Mouse (Mus musculus): ENCODE results near the gene Pla2g3. TPM values are rescaled to one million over a fixed set of nuclear protein-coding genes. Genes with fewer than 3 reads are reported as not detected.

The Pla2g3 gene
- polyA plus RNA-seq (2016; fragmentation: Nextera tagmentation; extraction: Ambion mirVana) = 0.59 and 0.64 TPM in 2 replicates

DNA sequence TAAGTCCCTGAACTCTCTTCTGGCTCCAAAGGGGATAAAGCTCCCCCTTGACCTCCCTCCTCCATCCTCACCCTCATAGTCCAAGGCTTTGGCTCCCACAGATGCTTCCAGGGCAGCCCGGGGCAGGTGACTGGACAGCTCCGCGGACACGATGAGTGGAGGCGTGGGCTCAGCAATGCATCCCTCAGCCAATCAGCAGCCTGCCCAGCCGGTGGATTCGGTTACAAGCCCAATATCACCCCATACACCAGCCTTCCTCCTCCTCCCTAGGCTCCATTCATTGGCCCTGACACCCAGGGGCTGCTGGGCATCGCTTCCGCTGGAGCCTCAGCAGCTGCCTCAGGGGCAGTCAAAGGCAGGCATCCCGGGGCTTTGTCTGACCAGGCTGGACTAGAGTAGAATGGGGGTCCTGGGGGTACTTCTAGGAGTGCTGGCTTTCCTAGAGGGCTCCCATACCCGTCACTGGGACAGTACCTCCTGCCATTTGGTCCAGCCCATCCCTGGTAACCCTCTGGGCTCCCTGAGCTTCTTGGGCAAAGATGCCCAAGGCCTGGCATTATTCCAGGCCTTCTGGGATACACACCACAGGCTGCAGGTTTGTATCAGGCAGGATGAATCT lies at the start of gene Pla2g3:
Gene Pla2g3 (plus strand): TSS at position 333 of the 619 bp plus-strand sequence.
- H3K9me3 ChIP-seq = no peaks in the 10 kb centered on the region
- H3K27ac ChIP-seq = no peak within 1 kb of the TSS
- no peak for ATAC-seq (ENCODE audit: low FRiP score)
- H3K4me2 ChIP-seq = no peak within 1 kb of the TSS
- H3K4me3 ChIP-seq (replicated peaks) = no peak within 1 kb of the TSS
- peaks cover 4% of the 10 kb centered on the region; the same call in 1 of the 2 replicates for H3K4me1 ChIP-seq
- 30% methylated on average over 11 of the region's 11 CpGs for WGBS
- H3K36me3 ChIP-seq (replicated peaks) = no peaks in the 10 kb centered on the region
- no peak within 1 kb of the TSS for H3K9ac ChIP-seq
- H3K27me3 ChIP-seq = no peaks in the 10 kb centered on the region

DNA sequence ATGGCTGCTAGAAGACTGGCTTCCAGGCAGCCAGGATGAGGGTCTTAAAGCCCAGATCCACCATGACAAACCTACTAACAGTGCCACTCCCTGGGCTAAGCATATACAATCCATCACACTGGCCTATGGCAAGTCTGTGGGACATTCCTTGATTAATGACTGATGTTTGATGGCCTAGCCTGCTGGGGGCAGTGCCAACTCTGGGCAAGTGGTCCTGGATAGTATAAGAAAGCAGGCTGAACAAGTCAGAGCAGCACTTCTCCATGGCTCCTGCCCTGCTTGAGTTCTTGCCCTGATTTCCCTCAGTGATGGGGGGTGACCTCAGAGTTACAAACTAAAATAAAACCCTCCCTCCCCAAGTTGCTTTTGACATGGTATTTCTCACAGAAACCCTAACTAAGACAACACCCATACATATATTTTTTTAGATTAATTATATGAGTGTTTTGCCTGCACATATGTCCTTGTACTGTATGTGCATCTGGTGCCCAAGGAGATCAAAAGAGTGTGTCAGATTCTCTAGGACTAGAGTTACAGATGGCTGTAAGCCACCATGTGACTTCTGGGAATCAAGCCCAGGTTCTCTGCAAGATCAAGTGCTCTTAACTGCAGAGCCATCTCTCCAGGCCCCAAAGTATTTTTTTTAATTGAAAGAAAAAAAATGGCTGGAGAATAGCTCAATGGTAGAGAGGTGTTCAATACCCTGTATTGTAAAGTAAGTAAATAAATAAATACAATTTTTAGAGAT lies 46.2 kb upstream of the Pla2g3 start:
- ATAC-seq (ENCODE audit: low FRiP score) = no peak
- Histone ChIP-seq H3K9me3 (no peaks in the 10 kb centered on the region), H3K4me1 (no peaks in the 10 kb centered on the region), H3K4me3 (replicated peaks) (no peak overlapping the region), H3K4me2 (no peak overlapping the region), H3K27ac (0 out of 2 replicates have a peak overlapping the region, but pooled peaks have one; percentile 25), H3K36me3 (replicated peaks) (no peaks in the 10 kb centered on the region), H3K9ac (no peak overlapping the region), H3K27me3 (no peaks in the 10 kb centered on the region)

DNA sequence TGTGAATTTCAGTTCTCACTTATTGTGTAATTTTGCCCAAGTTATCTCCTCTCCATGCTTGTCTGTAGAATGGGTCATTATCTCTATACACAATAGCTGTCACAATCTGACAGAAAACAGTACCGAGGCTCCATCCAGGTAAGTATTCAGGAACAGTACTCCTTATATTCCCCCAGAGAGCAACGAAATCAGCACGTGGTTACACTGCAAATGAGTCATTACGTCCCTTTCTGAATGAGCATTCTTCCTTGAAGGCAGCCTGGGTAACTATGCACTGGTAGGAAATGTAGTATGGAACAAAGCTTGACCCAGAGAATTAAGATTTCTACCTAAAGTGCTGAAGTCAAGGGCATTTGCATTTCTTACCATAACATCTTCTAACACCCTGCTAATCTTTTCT lies 45.4 kb upstream of the Pla2g3 start:
- 80% methylated on average over 4 of the region's 4 CpGs for WGBS
- Histone ChIP-seq H3K27me3 (no peaks in the 10 kb centered on the region), H3K4me1 (no peaks in the 10 kb centered on the region), H3K4me2 (no peak overlapping the region), H3K36me3 (replicated peaks) (no peaks in the 10 kb centered on the region), H3K27ac (no peak overlapping the region), H3K4me3 (replicated peaks) (no peak overlapping the region), H3K9me3 (no peaks in the 10 kb centered on the region), H3K9ac (no peak overlapping the region)
- ATAC-seq (ENCODE audit: low FRiP score) = no peak

DNA sequence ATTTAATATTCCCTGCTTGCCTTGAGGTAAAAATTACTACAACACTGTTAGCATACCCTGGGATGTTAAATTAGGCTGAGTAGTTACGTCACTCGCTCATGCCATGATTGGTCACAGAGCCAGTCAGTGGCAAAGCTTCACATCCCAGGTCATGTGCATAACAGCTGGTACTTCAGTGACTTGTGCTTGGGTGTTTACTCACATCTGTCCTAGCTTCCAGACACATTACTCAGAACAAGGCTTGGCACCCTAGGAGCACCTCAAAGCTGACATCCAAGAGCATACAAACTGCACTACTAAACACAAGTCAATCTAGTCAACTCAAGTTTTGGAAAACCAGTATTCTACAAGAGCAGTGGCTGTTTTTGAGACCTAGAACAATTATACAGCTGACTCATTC lies 45.0 kb upstream of the Pla2g3 start:
- WGBS = 94% methylated on average over 2 of the region's 2 CpGs
- Histone ChIP-seq H3K9ac (no peak overlapping the region), H3K4me1 (no peaks in the 10 kb centered on the region), H3K27me3 (no peaks in the 10 kb centered on the region), H3K27ac (no peak overlapping the region), H3K9me3 (no peaks in the 10 kb centered on the region), H3K4me2 (no peak overlapping the region), H3K4me3 (replicated peaks) (no peak overlapping the region), H3K36me3 (replicated peaks) (no peaks in the 10 kb centered on the region)
- no peak for ATAC-seq (ENCODE audit: low FRiP score)

DNA sequence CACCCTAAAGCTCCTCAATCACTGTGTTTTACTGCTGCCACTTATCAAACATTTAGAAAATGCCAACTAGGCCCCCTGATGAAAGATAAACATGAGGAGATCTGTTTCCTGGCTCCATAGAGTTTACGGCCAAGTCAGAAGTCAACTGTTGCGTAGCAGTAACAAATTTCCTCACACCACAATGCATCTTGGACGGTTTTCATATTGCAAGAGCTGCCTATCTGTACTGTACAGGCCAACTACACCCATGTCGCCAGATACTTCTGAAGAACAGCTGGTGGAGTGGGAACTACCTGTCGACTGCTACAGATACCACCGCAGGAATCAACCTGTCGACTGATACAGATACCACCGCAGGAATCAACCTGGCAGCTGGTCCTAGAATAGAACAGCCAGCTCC lies 43.2 kb upstream of the Pla2g3 start:
- H3K4me3 ChIP-seq (replicated peaks) = no peak overlapping the region
- no peak for ATAC-seq (ENCODE audit: low FRiP score)
- no peaks in the 10 kb centered on the region for H3K4me1 ChIP-seq
- no peak overlapping the region for H3K9ac ChIP-seq
- H3K9me3 ChIP-seq = no peaks in the 10 kb centered on the region
- no peaks in the 10 kb centered on the region for H3K36me3 ChIP-seq (replicated peaks)
- H3K27ac ChIP-seq = no peak overlapping the region
- WGBS = 92% methylated on average over 8 of the region's 8 CpGs
- no peaks in the 10 kb centered on the region for H3K27me3 ChIP-seq
- no peak overlapping the region for H3K4me2 ChIP-seq

DNA sequence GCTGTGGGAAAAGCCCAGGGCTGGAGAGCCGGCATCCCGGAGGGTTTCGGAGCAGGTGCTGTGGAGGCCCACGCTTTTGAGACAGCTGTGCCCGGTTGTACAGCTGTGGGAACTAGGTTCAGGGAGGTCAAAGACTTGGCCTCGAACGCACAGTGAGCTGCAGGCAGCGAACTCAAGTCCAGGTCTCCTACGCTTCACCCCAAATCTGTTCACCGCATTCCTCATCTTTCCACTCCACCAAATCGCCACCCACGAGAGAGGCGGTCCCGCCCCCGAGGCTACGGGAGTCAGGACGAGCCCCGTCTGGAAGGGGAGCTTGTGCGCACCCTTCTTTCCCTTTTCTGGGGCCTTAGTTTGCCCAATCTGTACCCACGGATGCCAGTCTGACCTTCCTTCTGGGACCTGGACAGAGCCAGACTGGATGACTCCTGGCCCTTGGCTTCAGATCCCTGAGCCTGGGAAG lies 36.4 kb upstream of the Pla2g3 start:
- Histone ChIP-seq H3K9me3 (no peaks in the 10 kb centered on the region), H3K36me3 (replicated peaks) (0 out of 2 replicates have a peak, but pooled peaks cover 5% of the 10 kb centered on the region), H3K4me2 (peak overlapping the region; percentile 81), H3K27me3 (no peaks in the 10 kb centered on the region), H3K4me1 (peaks cover 19% of the 10 kb centered on the region), H3K4me3 (replicated peaks) (peak overlapping the region; percentile 79), H3K27ac (peak overlapping the region; percentile 86), H3K9ac (peak overlapping the region; percentile 78)
- no peak for ATAC-seq (ENCODE audit: low FRiP score)
- WGBS = 1% methylated on average over 20 of the region's 20 CpGs

DNA sequence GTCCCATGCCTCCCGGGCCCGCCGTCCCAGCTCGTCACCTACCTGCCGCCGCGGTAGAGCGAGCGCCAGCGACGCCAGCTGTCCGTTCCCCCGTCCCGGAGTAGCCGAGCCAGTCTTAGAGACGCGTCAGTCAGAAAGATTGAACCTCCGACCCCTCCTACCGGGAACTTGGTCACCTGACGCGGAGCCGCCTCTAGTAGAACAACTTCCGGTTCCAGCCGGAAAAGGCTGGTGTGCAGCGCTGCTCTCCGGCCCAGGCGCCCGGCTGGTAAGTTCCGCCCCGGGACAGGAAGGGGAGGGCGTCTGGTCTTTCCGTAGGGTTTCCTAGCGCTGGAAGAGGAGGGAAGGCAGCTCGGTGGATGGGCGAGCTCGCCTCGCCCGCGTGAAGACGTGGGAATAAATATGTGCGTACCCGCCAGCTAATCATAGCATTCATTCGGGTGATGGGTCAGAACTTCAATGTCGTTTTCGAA lies 35.9 kb upstream of the Pla2g3 start, which contains the start of gene Rnf185:
Gene Rnf185 (minus strand): TSS at position 197 of the 473 bp plus-strand sequence.
- no peaks in the 10 kb centered on the region for H3K27me3 ChIP-seq
- peak within 1 kb of the TSS; percentile 79 for H3K4me3 ChIP-seq (replicated peaks)
- no peaks in the 10 kb centered on the region for H3K9me3 ChIP-seq
- WGBS = under 1% methylated on average over 45 of the region's 45 CpGs
- ATAC-seq (ENCODE audit: low FRiP score) = peak; percentile 98
- H3K4me1 ChIP-seq = peaks cover 19% of the 10 kb centered on the region
- peak within 1 kb of the TSS; percentile 81 for H3K4me2 ChIP-seq
- H3K27ac ChIP-seq = peak within 1 kb of the TSS; percentile 86
- H3K9ac ChIP-seq = peak within 1 kb of the TSS; percentile 78
- H3K36me3 ChIP-seq (replicated peaks) = 0 out of 2 replicates have a peak, but pooled peaks cover 5% of the 10 kb centered on the region

DNA sequence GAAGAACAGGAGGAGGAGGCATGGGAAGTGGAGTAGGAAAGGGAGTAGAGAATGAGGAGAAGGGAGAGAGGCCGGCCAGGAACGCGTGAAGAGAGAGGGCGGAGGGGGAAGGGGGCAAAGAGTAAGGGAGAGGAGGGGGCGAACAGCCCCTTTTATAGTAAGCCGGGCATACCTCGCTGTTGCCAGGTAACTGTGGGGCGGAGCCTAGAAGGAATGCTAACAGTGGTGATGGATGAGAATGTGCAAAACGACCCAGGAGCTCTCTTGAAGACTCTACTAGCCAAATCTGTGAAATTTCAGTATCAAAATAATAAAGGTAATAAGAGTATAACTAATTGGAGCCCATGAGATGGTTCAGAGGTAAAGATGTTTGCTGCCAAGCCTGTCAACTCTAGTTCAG lies 35.3 kb upstream of the Pla2g3 start:
- H3K9me3 ChIP-seq = no peaks in the 10 kb centered on the region
- peak overlapping the region; percentile 86 for H3K27ac ChIP-seq
- H3K4me1 ChIP-seq = peaks cover 19% of the 10 kb centered on the region
- peak overlapping the region; percentile 79 for H3K4me3 ChIP-seq (replicated peaks)
- no peaks in the 10 kb centered on the region for H3K27me3 ChIP-seq
- peak; percentile 35; the same call in 1 of the 2 replicates for ATAC-seq (ENCODE audit: low FRiP score)
- H3K9ac ChIP-seq = peak overlapping the region; percentile 78
- peak overlapping the region; percentile 81 for H3K4me2 ChIP-seq
- under 1% methylated on average over 9 of the region's 9 CpGs for WGBS
- 0 out of 2 replicates have a peak, but pooled peaks cover 5% of the 10 kb centered on the region for H3K36me3 ChIP-seq (replicated peaks)

DNA sequence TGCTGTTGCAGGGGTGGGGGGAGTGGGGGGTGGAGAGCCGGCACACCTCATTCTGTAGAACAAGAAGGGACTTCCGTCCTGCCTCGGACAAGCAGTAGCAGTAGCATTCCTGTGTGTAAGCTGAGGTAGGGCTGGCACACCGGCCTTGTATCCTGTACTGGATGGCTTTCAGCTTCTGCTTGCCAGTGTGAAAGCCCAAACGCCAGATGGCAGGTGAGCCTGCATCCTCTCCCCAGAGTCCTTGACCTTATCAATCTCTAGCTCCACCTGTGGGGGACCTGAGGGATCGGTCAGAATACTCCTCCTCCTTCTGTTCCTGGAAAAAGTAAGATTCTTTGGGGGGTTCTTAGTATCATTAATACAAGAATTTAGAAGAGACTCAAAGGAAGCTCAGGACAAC lies 34.6 kb upstream of the Pla2g3 start:
- Histone ChIP-seq H3K9me3 (no peaks in the 10 kb centered on the region), H3K27ac (no peak overlapping the region), H3K4me1 (peaks cover 19% of the 10 kb centered on the region), H3K9ac (no peak overlapping the region), H3K27me3 (no peaks in the 10 kb centered on the region), H3K4me3 (replicated peaks) (no peak overlapping the region), H3K4me2 (peak overlapping the region; percentile 81), H3K36me3 (replicated peaks) (0 out of 2 replicates have a peak, but pooled peaks cover 5% of the 10 kb centered on the region)
- no peak for ATAC-seq (ENCODE audit: low FRiP score)
- 83% methylated on average over 6 of the region's 6 CpGs for WGBS

DNA sequence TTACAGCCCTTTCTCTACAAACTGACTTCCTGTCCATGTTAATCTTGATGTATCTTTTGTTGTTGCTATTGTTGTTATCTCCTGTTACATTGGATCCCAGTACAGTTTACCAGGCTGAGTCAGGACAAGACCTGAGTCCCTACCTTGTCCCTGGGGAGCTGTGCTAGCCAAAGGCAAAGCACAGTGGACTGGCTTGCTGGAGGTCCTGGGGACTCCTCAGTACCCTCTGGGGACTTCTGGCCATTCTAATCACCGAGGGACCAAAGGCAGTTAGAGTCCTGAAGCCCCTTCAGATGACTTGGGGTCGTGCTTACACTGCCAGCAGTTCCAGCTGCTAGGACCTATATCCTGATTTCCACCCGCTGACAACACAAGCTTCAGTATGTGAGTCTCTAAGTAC lies 33.6 kb upstream of the Pla2g3 start:
- 95% methylated on average over 3 of the region's 3 CpGs for WGBS
- ATAC-seq (ENCODE audit: low FRiP score) = no peak
- no peak overlapping the region for H3K27ac ChIP-seq
- 0 out of 2 replicates have a peak, but pooled peaks cover 5% of the 10 kb centered on the region for H3K36me3 ChIP-seq (replicated peaks)
- H3K9ac ChIP-seq = no peak overlapping the region
- no peaks in the 10 kb centered on the region for H3K27me3 ChIP-seq
- H3K4me2 ChIP-seq = no peak overlapping the region
- no peak overlapping the region for H3K4me3 ChIP-seq (replicated peaks)
- H3K4me1 ChIP-seq = peaks cover 19% of the 10 kb centered on the region
- no peaks in the 10 kb centered on the region for H3K9me3 ChIP-seq

DNA sequence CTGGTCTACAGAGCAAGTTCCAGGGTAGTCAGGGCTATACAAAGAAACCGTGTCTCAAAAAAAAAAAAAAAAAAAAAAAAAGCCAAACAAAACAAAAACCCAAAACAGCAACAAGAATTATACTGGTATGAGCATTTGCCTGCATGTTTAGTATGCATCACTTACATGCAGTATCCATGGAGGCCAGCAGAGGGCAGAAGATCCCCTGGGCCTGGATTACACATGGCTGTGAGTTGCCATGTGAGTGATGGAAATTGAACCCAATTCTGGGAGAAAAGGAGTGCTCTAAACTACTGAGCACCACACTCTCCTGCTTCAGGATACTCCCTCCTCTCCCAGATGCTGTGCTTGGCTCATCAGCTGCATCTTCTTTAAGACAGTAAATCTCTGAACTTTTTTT lies 31.7 kb upstream of the Pla2g3 start:
- 21% methylated on average over 1 of the region's 1 CpGs for WGBS
- Histone ChIP-seq H3K36me3 (replicated peaks) (0 out of 2 replicates have a peak, but pooled peaks cover 5% of the 10 kb centered on the region), H3K27ac (no peak overlapping the region), H3K4me3 (replicated peaks) (no peak overlapping the region), H3K27me3 (no peaks in the 10 kb centered on the region), H3K9me3 (no peaks in the 10 kb centered on the region), H3K4me2 (no peak overlapping the region), H3K4me1 (peaks cover 9% of the 10 kb centered on the region), H3K9ac (no peak overlapping the region)
- ATAC-seq (ENCODE audit: low FRiP score) = no peak

DNA sequence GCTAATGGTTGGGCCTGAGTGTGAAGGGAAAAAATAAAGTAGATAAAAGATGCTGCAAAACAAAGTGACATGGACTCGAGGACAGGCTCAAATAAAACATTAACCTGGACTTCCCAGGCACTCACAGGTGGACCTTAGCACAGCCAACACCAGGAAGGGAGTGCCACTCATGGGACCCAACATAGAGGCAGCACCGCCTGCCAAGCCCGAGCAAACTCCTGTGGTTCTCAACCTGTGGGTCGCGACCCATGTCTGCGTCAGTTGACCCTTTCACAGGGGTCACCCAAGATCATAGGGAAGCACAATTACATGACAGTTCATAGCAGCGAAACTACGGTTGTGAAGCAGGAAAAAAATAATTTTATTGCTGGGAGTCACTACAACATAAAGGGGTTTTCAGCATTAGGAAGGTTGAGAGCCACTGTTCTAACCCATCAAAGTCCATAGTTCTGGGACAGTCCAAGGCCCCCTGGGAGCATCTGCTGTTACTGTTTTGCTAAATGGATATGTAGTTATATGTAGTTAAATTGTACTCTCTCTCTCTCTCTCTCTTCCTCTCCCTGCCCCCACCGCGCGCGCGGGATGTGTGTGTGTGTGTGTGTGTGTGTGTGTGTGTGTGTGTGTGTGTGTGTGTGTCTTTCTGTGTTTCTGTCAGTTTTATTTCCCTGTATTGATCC lies 29.5 kb upstream of the Pla2g3 start:
- no peak for ATAC-seq (ENCODE audit: low FRiP score)
- no peaks in the 10 kb centered on the region for H3K9me3 ChIP-seq
- H3K4me2 ChIP-seq = no peak overlapping the region
- no peak overlapping the region for H3K27ac ChIP-seq
- WGBS = 90% methylated on average over 11 of the region's 13 CpGs
- 0 out of 2 replicates have a peak, but pooled peaks cover 5% of the 10 kb centered on the region for H3K36me3 ChIP-seq (replicated peaks)
- H3K27me3 ChIP-seq = no peaks in the 10 kb centered on the region
- no peaks in the 10 kb centered on the region; the same call in 1 of the 2 replicates for H3K4me1 ChIP-seq
- H3K9ac ChIP-seq = no peak overlapping the region
- H3K4me3 ChIP-seq (replicated peaks) = no peak overlapping the region
